Mouse (Mus musculus) CH12.LX (cell line): ENCODE results near the gene Tmem221. TPM values are rescaled to one million over a fixed set of nuclear protein-coding genes. Genes with fewer than 3 reads are reported as not detected.

Experiments used
- DNase-seq: peaks from one replicate; pipeline ENCODE4 v3.0.0-alpha.2; 2013; ENCODE audit errors: extremely low read depth
- H3K27ac ChIP-seq: 2 replicates; pipeline ENCODE4 v1.5.1; 2012; ENCODE audit warnings: low read depth, mild to moderate bottlenecking, control low read depth, moderate library complexity; ENCODE audit not compliant: insufficient read depth
- H3K27me3 ChIP-seq: replicated peaks from 2 replicates; pipeline ENCODE3; 2012; ENCODE audit warnings: inconsistent platforms
- H3K36me3 ChIP-seq, 2 experiments: replicated peaks in 1 of 2; 2 replicates each; pipeline versions ENCODE3 to v1.6.1; 2012; ENCODE audit warnings: inconsistent platforms in 1 of 2, low read length in 1 of 2, mild to moderate bottlenecking in 1 of 2, mixed read lengths in 1 of 2, moderate library complexity in 1 of 2; ENCODE audit not compliant: control insufficient read depth in 1 of 2, insufficient read depth in 1 of 2
- H3K4me1 ChIP-seq, 2 experiments: 2 replicates each; pipeline ENCODE4 v1.6.1; 2012; ENCODE audit warnings: inconsistent platforms in 1 of 2, moderate library complexity in 1 of 2; ENCODE audit not compliant: insufficient read depth in 2 of 2, control insufficient read depth in 1 of 2
- H3K4me2 ChIP-seq: 2 replicates; pipeline ENCODE4 v1.6.1; 2012; ENCODE audit warnings: low read depth, mild to moderate bottlenecking, control low read depth; ENCODE audit not compliant: poor library complexity, insufficient read depth, severe bottlenecking
- H3K4me3 ChIP-seq, 3 experiments: fragments of 150-350 bp in 1 of 3; sonication (generic) in 1 of 3; replicated peaks in 1 of 3; 2 replicates each; pipeline versions ENCODE3 to v1.5.1; 2011 to 2012; ENCODE audit warnings: low read depth in 2 of 3, low read length in 2 of 3, mild to moderate bottlenecking in 2 of 3, moderate library complexity in 2 of 3, control low read depth in 1 of 3, improper control_type of control experiment in 1 of 3, inconsistent platforms in 1 of 3, mixed read lengths in 1 of 3; ENCODE audit not compliant: poor library complexity in 1 of 3
- H3K79me2 ChIP-seq: replicated peaks from 2 replicates; pipeline ENCODE4 v1.6.1; 2012; ENCODE audit warnings: mild to moderate bottlenecking, moderate library complexity; ENCODE audit not compliant: control insufficient read depth, poor library complexity, insufficient read depth, severe bottlenecking; ENCODE audit errors: extremely low read depth
- H3K9ac ChIP-seq: 2 replicates; pipeline ENCODE4 v1.6.1; 2012; ENCODE audit warnings: low read depth, mild to moderate bottlenecking, control low read depth, moderate library complexity; ENCODE audit not compliant: insufficient read depth
- H3K9me3 ChIP-seq: replicated peaks from 2 replicates; pipeline ENCODE3; 2012; ENCODE audit warnings: low read length, inconsistent platforms, mixed read lengths
- BHLHE40 ChIP-seq: IDR thresholded peaks from 2 replicates; pipeline ENCODE4 v1.6.1; 2011; ENCODE audit warnings: mild to moderate bottlenecking, low read depth, low read length, improper control_type of control experiment
- CTCF ChIP-seq, 2 experiments: IDR thresholded peaks in 1 of 2; conservative IDR thresholded peaks in 1 of 2; 2 replicates each; pipeline ENCODE4 v1.5.1; 2011 to 2012; ENCODE audit warnings: low read depth in 2 of 2, low read length in 2 of 2, improper control_type of control experiment in 1 of 2, inconsistent platforms in 1 of 2, mild to moderate bottlenecking in 1 of 2, moderate library complexity in 1 of 2
- E2F4 ChIP-seq: IDR thresholded peaks from 2 replicates; pipeline ENCODE4 v1.6.1; 2011; ENCODE audit warnings: low read depth, low read length, improper control_type of control experiment; ENCODE audit not compliant: insufficient replicate concordance
- ELF1 ChIP-seq: IDR thresholded peaks from 2 replicates; pipeline ENCODE4 v1.6.1; 2014; ENCODE audit warnings: low read depth, mild to moderate bottlenecking, inconsistent platforms, low read length, improper control_type of control experiment
- EP300 ChIP-seq: IDR thresholded peaks from 2 replicates; pipeline ENCODE4 v1.6.1; 2011; ENCODE audit warnings: low read length, improper control_type of control experiment
- ETS1 ChIP-seq: conservative IDR thresholded peaks from 2 replicates; pipeline ENCODE4 v1.6.1; 2012; ENCODE audit warnings: low read depth, mild to moderate bottlenecking, inconsistent platforms, low read length, improper control_type of control experiment, moderate library complexity
- GABPA ChIP-seq: IDR thresholded peaks from 2 replicates; pipeline ENCODE4 v1.6.1; 2012; ENCODE audit warnings: low read depth, low read length, improper control_type of control experiment, inconsistent platforms; ENCODE audit not compliant: insufficient replicate concordance
- IRF4 ChIP-seq: IDR thresholded peaks from 2 replicates; pipeline ENCODE4 v1.6.1; 2014; ENCODE audit warnings: low read depth, mild to moderate bottlenecking, inconsistent platforms, low read length, improper control_type of control experiment
- JUN ChIP-seq: IDR thresholded peaks from 2 replicates; pipeline ENCODE4 v1.6.1; 2011; ENCODE audit warnings: low read depth, mild to moderate bottlenecking, low read length, improper control_type of control experiment, moderate library complexity; ENCODE audit not compliant: insufficient read depth
- MAZ ChIP-seq: IDR thresholded peaks from 2 replicates; pipeline ENCODE4 v1.6.1; 2012; ENCODE audit warnings: low read depth, mild to moderate bottlenecking, inconsistent platforms, low read length, improper control_type of control experiment, moderate library complexity
- MXI1 ChIP-seq: IDR thresholded peaks from 2 replicates; pipeline ENCODE4 v1.6.1; 2011; ENCODE audit warnings: mild to moderate bottlenecking, low read depth, low read length, improper control_type of control experiment
- MYC ChIP-seq: IDR thresholded peaks from 2 replicates; pipeline ENCODE4 v1.6.1; 2011; ENCODE audit warnings: low read depth, mild to moderate bottlenecking, improper control_type of control experiment, low read length
- NRF1 ChIP-seq: IDR thresholded peaks from 2 replicates; pipeline ENCODE4 v1.6.1; 2014; ENCODE audit warnings: low read depth, mild to moderate bottlenecking, inconsistent platforms, low read length, improper control_type of control experiment, moderate library complexity
- RCOR1 ChIP-seq: conservative IDR thresholded peaks from 2 replicates; pipeline ENCODE4 v1.6.1; 2012; ENCODE audit warnings: low read depth, mild to moderate bottlenecking, inconsistent platforms, low read length, improper control_type of control experiment
- TBP ChIP-seq: conservative IDR thresholded peaks from 2 replicates; pipeline ENCODE4 v1.6.1; 2011; ENCODE audit warnings: low read depth, low read length, improper control_type of control experiment
- TCF12 ChIP-seq: IDR thresholded peaks from 2 replicates; pipeline ENCODE4 v1.6.1; 2014; ENCODE audit warnings: low read depth, mild to moderate bottlenecking, inconsistent platforms, low read length, improper control_type of control experiment
- ZC3H11A ChIP-seq: IDR thresholded peaks from 2 replicates; pipeline ENCODE4 v1.6.1; 2012; ENCODE audit warnings: low read depth, mild to moderate bottlenecking, inconsistent platforms, low read length, improper control_type of control experiment
- dilution Hi-C: fragments of 300-500 bp; cut with MboI; formaldehyde crosslinking; loops from 2 replicates; pipeline ENCODE4 v1.14.3; 2020; ENCODE audit warnings: low sequenced_read_pairs; ENCODE audit not compliant: extremely low pct_unique_long_range_greater_than_20kb, extremely low pct_ligation_motif_present
- in situ Hi-C: fragments of 300-500 bp; cut with MboI; formaldehyde crosslinking; loops from 3 replicates; pipeline ENCODE4 v1.14.3; 2019; ENCODE audit warnings: low sequenced_read_pairs, low pct_ligation_motif_present, low pct_unique_long_range_greater_than_20kb, mixed read lengths
- polyA plus RNA-seq: library from polyadenylated mRNA; unstranded; fragments of >175 nt; gene quantifications from 2 replicates; pipeline ENCODE4 v1.2.1, GENCODE M21; 2012; ENCODE audit warnings: low read depth; ENCODE audit not compliant: insufficient read length
- total RNA-seq, 2 experiments: library from RNA; depleted of rRNA; stranded (reverse); fragments of 300-350 nt in 1 of 2; fragments of >200 nt in 1 of 2; gene quantifications; 2 replicates each; pipeline ENCODE4 v1.2.3; 2012 to 2014

Tmem221 gene
- total and polyA plus RNA-seq, 3 experiments: 0.51 TPM; not detected in 2

DNA sequence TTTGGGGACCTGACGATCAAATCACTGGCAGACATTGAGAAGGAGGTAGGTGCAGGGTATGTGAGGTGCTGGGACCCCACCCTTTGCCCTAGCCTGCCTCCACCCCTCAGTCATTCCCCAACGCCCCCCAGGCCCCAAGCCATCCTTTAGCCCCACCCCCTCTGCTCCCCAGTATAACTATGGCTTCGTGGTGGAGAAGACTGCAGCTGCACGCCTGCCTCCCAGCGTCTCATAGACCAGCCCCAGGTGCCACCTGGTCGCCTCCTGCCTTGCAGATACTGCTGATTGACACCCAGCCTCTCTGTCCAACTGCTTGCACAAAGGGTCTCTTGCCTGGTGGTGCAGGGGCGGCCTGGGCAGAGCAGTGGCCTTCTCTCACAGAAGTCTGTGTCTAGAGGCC is 11.1 kb downstream of the Tmem221 start:
- peaks cover 35 to 55% of the 10 kb centered on the region in 2 experiments for H3K36me3 ChIP-seq
- in situ Hi-C loops: no loop called here
- no peak for TF ChIP-seq TBP
- TF ChIP-seq EP300: no peak
- no peak for TF ChIP-seq ELF1
- TF ChIP-seq JUN: no peak
- TF ChIP-seq ZC3H11A: no peak
- TF ChIP-seq ETS1: no peak

DNA sequence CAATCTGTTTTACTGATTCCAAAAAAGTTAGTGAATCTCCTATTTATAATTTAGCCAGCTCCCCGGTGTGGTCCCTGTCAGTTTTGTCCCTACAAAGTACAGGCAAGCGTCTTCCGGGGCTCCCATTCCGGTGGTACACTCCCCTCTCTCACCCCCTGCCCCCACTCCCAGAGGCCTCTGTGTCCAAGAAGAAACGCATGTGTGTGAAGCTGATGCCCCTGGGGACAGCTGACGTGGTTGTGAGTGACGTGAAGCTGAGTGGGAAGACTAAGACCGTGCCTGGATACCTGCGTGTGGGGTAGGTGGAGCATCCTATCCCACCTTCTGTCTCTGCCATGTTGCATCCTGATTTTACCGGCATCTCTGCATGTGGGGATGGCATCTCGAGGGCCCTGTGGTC is 13.6 kb downstream of the Tmem221 start:
- dilution Hi-C loops: no loop called here
- H3K27me3 ChIP-seq: no peaks in the 10 kb centered on the region
- no peak for TF ChIP-seq CTCF (conservative IDR thresholded peaks at IDR 0.05 in 1 of 2, IDR thresholded peaks at IDR 0.05 in 1 of 2; ENCODE audit: low read depth in 2 of 2, low read length in 2 of 2)
- TF ChIP-seq MAZ: no peak
- no peak for TF ChIP-seq ZC3H11A
- no peak for TF ChIP-seq BHLHE40
- TF ChIP-seq TCF12: no peak
- no peak for TF ChIP-seq IRF4
- no peak for TF ChIP-seq GABPA
- TF ChIP-seq ETS1: no peak
- TF ChIP-seq MYC: no peak
- TF ChIP-seq MXI1: no peak
- TF ChIP-seq NRF1: no peak
- TF ChIP-seq TBP: no peak
- no peak for TF ChIP-seq RCOR1
- TF ChIP-seq E2F4: no peak

More for the DNA sequence above, 11.1 kb downstream of the Tmem221 start:
- H3K9ac ChIP-seq: no peak overlapping the region
- no peak overlapping the region for H3K27ac ChIP-seq
- no peak for DNase-seq
- dilution Hi-C loops: no loop called here
- H3K4me1 ChIP-seq: peaks cover 9% of the 10 kb centered on the region in 2 experiments; a peak in 3 of 4 replicates
- H3K79me2 ChIP-seq: peaks cover 17% of the 10 kb centered on the region
- no peaks in the 10 kb centered on the region for H3K9me3 ChIP-seq
- no peaks in the 10 kb centered on the region for H3K27me3 ChIP-seq
- H3K4me3 ChIP-seq: no peak overlapping the region
- no peak overlapping the region for H3K4me2 ChIP-seq

More for the DNA sequence above, 13.6 kb downstream of the Tmem221 start:
- Histone ChIP-seq H3K9me3 (no peaks in the 10 kb centered on the region), H3K36me3 (peaks cover 35 to 54% of the 10 kb centered on the region in 2 experiments), H3K4me1 (peaks cover 9 to 22% of the 10 kb centered on the region in 2 experiments; a peak in 3 of 4 replicates), H3K4me3 (no peak overlapping the region), H3K79me2 (peaks cover 17% of the 10 kb centered on the region), H3K4me2 (no peak overlapping the region), H3K9ac (no peak overlapping the region), H3K27ac (no peak overlapping the region)
- in situ Hi-C loops: no loop called here
- no peak for DNase-seq
